Mouse (Mus musculus) liver, adult 2 months (tissue): Measurements from ENCODE around the gene Cadm1. TPM values are rescaled to one million over a fixed set of nuclear protein-coding genes. Genes with fewer than 3 reads are reported as not detected.

Experiments
- DNase-seq: peaks from one replicate; pipeline ENCODE4 v3.0.0-alpha.2; 2011; ENCODE audit warnings: low read depth, low spot score; ENCODE audit errors: extremely low read depth
- H3K27ac ChIP-seq: fragments of 200-500 bp; replicated peaks from 2 replicates; pipeline ENCODE4 v1.5.1; 2012; ENCODE audit warnings: low read depth, mild to moderate bottlenecking, control low read depth, inconsistent platforms, low read length; ENCODE audit not compliant: insufficient read depth
- H3K27me3 ChIP-seq: fragments of 200-500 bp; 2 replicates; pipeline ENCODE4 v1.6.1; 2012; ENCODE audit warnings: mild to moderate bottlenecking, moderate library complexity, low read length, inconsistent platforms; ENCODE audit not compliant: control insufficient read depth, insufficient read depth
- H3K36me3 ChIP-seq: fragments of 200-500 bp; 2 replicates; pipeline ENCODE4 v1.6.1; 2012; ENCODE audit warnings: low read length, inconsistent platforms; ENCODE audit not compliant: control insufficient read depth, insufficient read depth
- H3K4me1 ChIP-seq: fragments of 200-500 bp; 2 replicates; pipeline ENCODE4 v1.6.1; 2011; ENCODE audit warnings: low read length; ENCODE audit not compliant: control insufficient read depth, insufficient read depth
- H3K4me3 ChIP-seq: fragments of 200-500 bp; 2 replicates; pipeline ENCODE4 v1.5.1; 2011; ENCODE audit warnings: low read depth, mild to moderate bottlenecking, control low read depth, low read length, moderate library complexity; ENCODE audit not compliant: insufficient read depth
- H3K79me2 ChIP-seq: fragments of 200-500 bp; 2 replicates; pipeline ENCODE4 v1.6.1; 2012; ENCODE audit warnings: inconsistent platforms, mild to moderate bottlenecking, low read length, moderate library complexity; ENCODE audit not compliant: control insufficient read depth, insufficient read depth
- H3K9ac ChIP-seq: fragments of 200-500 bp; 2 replicates; pipeline ENCODE4 v1.6.1; 2012; ENCODE audit warnings: low read depth, mild to moderate bottlenecking, control low read depth, inconsistent platforms, low read length
- CTCF ChIP-seq: fragments of 200-500 bp; IDR thresholded peaks from 2 replicates; pipeline ENCODE4 v1.5.1; 2011; ENCODE audit warnings: low read depth, low read length, control low read depth
- POLR2A ChIP-seq: fragments of 200-500 bp; IDR thresholded peaks from 2 replicates; pipeline ENCODE4 v1.6.1; 2011; ENCODE audit warnings: low read length, control low read depth; ENCODE audit not compliant: insufficient read depth; ENCODE audit errors: extremely low read depth
- WGBS: fragments of 180-500 bp; shearing (Covaris S2); methylation state at CpG from one replicate; pipeline ENCODE4 v1.1.7; 2018; 5-methylcytosine and 5-hydroxymethylcytosine counted together
- polyA plus RNA-seq: library from polyadenylated mRNA; depleted of rRNA; stranded (reverse); fragments of >200 nt; gene quantifications from 2 replicates; pipeline ENCODE4 v1.2.3, GENCODE M21; 2012
- total RNA-seq: library from RNA; depleted of rRNA; stranded (reverse); fragments of >200 nt; gene quantifications from 2 replicates; pipeline ENCODE4 v1.2.3, GENCODE M21; 2014

Cadm1 gene
- total and polyA plus RNA-seq, 2 experiments = 12.5 to 21.4 TPM

- Histone ChIP-seq H3K9ac (no peak overlapping the region), H3K27me3 (no peaks in the 10 kb centered on the region)
- TF ChIP-seq CTCF = no peak
- TF ChIP-seq POLR2A = no peak
These were observed 791 bp upstream of the Cadm1 start for GRCm38 (mm10) chr9:47529182-47529581.

GRCm38 (mm10) chr9:47530544-47530921, 560 bp downstream of the Cadm1 start:
- TF ChIP-seq CTCF (no peak), POLR2A (no peak)
- no peaks in the 10 kb centered on the region for H3K27me3 ChIP-seq
- peaks cover 5% of the 10 kb centered on the region for H3K4me1 ChIP-seq
- WGBS = under 1% methylated on average over 27 of the region's 30 CpGs
- H3K79me2 ChIP-seq = peaks cover 3% of the 10 kb centered on the region; the same call in 1 of the 2 replicates
- no peaks in the 10 kb centered on the region for H3K36me3 ChIP-seq
- peak overlapping the region; percentile 45 for H3K27ac ChIP-seq
- DNase-seq = no peak
- H3K9ac ChIP-seq = peak overlapping the region; percentile 85
- H3K4me3 ChIP-seq = peak overlapping the region; percentile 73

More at GRCm38 (mm10) chr9:47529182-47529581, 791 bp upstream of the Cadm1 start:
- Histone ChIP-seq H3K4me1 (0 out of 2 replicates have a peak, but pooled peaks cover 2% of the 10 kb centered on the region), H3K4me3 (peak overlapping the region; percentile 90; the same call in 1 of the 2 replicates), H3K27ac (no peak overlapping the region), H3K36me3 (no peaks in the 10 kb centered on the region), H3K79me2 (peaks cover 3% of the 10 kb centered on the region; the same call in 1 of the 2 replicates)
- WGBS = 16% methylated on average over 11 of the region's 11 CpGs
- no peak for DNase-seq

- TF ChIP-seq CTCF (peak; percentile 33), POLR2A (no peak)
- peak; percentile 37 for DNase-seq
- Histone ChIP-seq H3K27ac (no peak overlapping the region), H3K27me3 (no peaks in the 10 kb centered on the region), H3K79me2 (peaks cover 3% of the 10 kb centered on the region; the same call in 1 of the 2 replicates), H3K36me3 (no peaks in the 10 kb centered on the region), H3K4me3 (peak overlapping the region; percentile 73), H3K4me1 (peaks cover 5% of the 10 kb centered on the region), H3K9ac (peak overlapping the region; percentile 85)
- under 1% methylated on average over 110 of the region's 110 CpGs for WGBS
These were observed 1.2 kb downstream of the Cadm1 start for GRCm38 (mm10) chr9:47530922-47531850.

- WGBS = 31% methylated on average over 20 of the region's 20 CpGs
- no peak for DNase-seq
These were observed 2.4 kb downstream of the Cadm1 start for GRCm38 (mm10) chr9:47532215-47532865.

GRCm38 (mm10) chr9:47533461-47533860, 3.5 kb downstream of the Cadm1 start:
- H3K27me3 ChIP-seq = no peaks in the 10 kb centered on the region
- WGBS = 48% methylated on average over 8 of the region's 8 CpGs

More at GRCm38 (mm10) chr9:47532215-47532865, 2.4 kb downstream of the Cadm1 start:
- Histone ChIP-seq H3K27ac (no peak overlapping the region), H3K79me2 (peaks cover 3% of the 10 kb centered on the region; the same call in 1 of the 2 replicates), H3K4me3 (no peak overlapping the region), H3K9ac (no peak overlapping the region), H3K4me1 (peaks cover 5% of the 10 kb centered on the region), H3K27me3 (no peaks in the 10 kb centered on the region), H3K36me3 (no peaks in the 10 kb centered on the region)
- no peak for TF ChIP-seq CTCF
- no peak for TF ChIP-seq POLR2A

More at GRCm38 (mm10) chr9:47533461-47533860, 3.5 kb downstream of the Cadm1 start:
- Histone ChIP-seq H3K79me2 (peaks cover 3% of the 10 kb centered on the region; the same call in 1 of the 2 replicates), H3K36me3 (no peaks in the 10 kb centered on the region), H3K9ac (no peak overlapping the region), H3K27ac (no peak overlapping the region), H3K4me1 (peaks cover 5% of the 10 kb centered on the region), H3K4me3 (no peak overlapping the region)
- no peak for DNase-seq
- no peak for TF ChIP-seq POLR2A
- no peak for TF ChIP-seq CTCF
